Comparison of ENCODE assay signal across 8 mouse cellular contexts in genomic region chr14:60251281-60252003, GRCm38 (mm10). TPM values are rescaled to one million over a fixed set of nuclear protein-coding genes. Genes with fewer than 3 reads are reported as not detected.
DNase-seq lines count a peak whose midpoint lies in the region; ATAC-seq and TF ChIP-seq lines count a peak whose summit lies in the region.

TSS of gene Nupl1 (minus strand) at chr14:60251431.
TSS of gene Gm49336 (minus strand) at chr14:60251507.

- no peaks in the 10 kb centered on the region for H3K27me3 ChIP-seq in CH12.LX (replicated peaks)
- no peaks in the 10 kb centered on the region for H3K27me3 ChIP-seq in forebrain, embryonic 11.5 days (ENCODE audit: control insufficient read depth, insufficient read depth, low read length)
- no peaks in the 10 kb centered on the region for H3K27me3 ChIP-seq in heart, embryonic 16.5 days (ENCODE audit: control insufficient read depth, insufficient read depth, low read length)
- no peaks in the 10 kb centered on the region for H3K27me3 ChIP-seq in liver, embryonic 15.5 days
- no peaks in the 10 kb centered on the region for H3K27me3 ChIP-seq in neural tube, embryonic 12.5 days (replicated peaks)

- peaks cover 11 to 25% of the 10 kb centered on the region in 2 experiments for H3K4me1 ChIP-seq in CH12.LX (ENCODE audit: control insufficient read depth in 1 of 2, insufficient read depth in 2 of 2)
- H3K4me1 ChIP-seq in forebrain, embryonic 11.5 days (replicated peaks; ENCODE audit: control insufficient read depth, insufficient read depth, low read length) = peaks cover 4% of the 10 kb centered on the region; the same call in 1 of the 2 replicates
- H3K4me1 ChIP-seq in heart, embryonic 16.5 days (ENCODE audit: control insufficient read depth, insufficient read depth, low read length) = peaks cover 18% of the 10 kb centered on the region
- H3K4me1 ChIP-seq in liver, embryonic 15.5 days (replicated peaks) = peaks cover 35% of the 10 kb centered on the region
- H3K4me1 ChIP-seq in neural tube, embryonic 12.5 days = peaks cover 16% of the 10 kb centered on the region

- ATAC-seq in forebrain, embryonic 11.5 days (replicated peaks; ENCODE audit: low FRiP score) = peak; percentile 99
- ATAC-seq in heart, embryonic 16.5 days (replicated peaks; ENCODE audit: extremely low read depth, insufficient read depth, low FRiP score) = peak; percentile 100
- peak; percentile 99 for ATAC-seq in liver, embryonic 15.5 days (ENCODE audit: insufficient read depth)
- ATAC-seq in neural tube, embryonic 12.5 days (ENCODE audit: low FRiP score, low read depth) = peak; percentile 100

- H3K4me2 ChIP-seq in CH12.LX (ENCODE audit: insufficient read depth, low read depth, poor library complexity, severe bottlenecking) = peak within 1 kb of the TSS; percentile 99
- peak within 1 kb of the TSS; percentile 64 for H3K4me2 ChIP-seq in forebrain, embryonic 11.5 days (ENCODE audit: low read depth, low read length, severe bottlenecking)
- H3K4me2 ChIP-seq in heart, embryonic 16.5 days (ENCODE audit: low read depth, low read length) = peak within 1 kb of the TSS; percentile 91
- H3K4me2 ChIP-seq in liver, embryonic 15.5 days = peak within 1 kb of the TSS; percentile 89
- peak within 1 kb of the TSS; percentile 81 for H3K4me2 ChIP-seq in neural tube, embryonic 12.5 days (replicated peaks)

- H3K79me2 ChIP-seq in CH12.LX (replicated peaks; ENCODE audit: control insufficient read depth, extremely low read depth, insufficient read depth, poor library complexity, severe bottlenecking) = peaks cover 37% of the 10 kb centered on the region

- peak; percentile 98 for TF ChIP-seq POLR2A in CH12.LX (IDR thresholded peaks at IDR 0.05; ENCODE audit: low read depth, low read length)

- peaks cover 0 to 12% of the 10 kb centered on the region in 2 experiments for H3K36me3 ChIP-seq in CH12.LX (replicated peaks in 1 of 2; ENCODE audit: control insufficient read depth in 1 of 2, insufficient read depth in 1 of 2, low read length in 1 of 2)
- H3K36me3 ChIP-seq in forebrain, embryonic 11.5 days (ENCODE audit: control insufficient read depth, insufficient read depth, low read length) = no peaks in the 10 kb centered on the region
- H3K36me3 ChIP-seq in heart, embryonic 16.5 days (ENCODE audit: control insufficient read depth, insufficient read depth) = no peaks in the 10 kb centered on the region
- peaks cover 3% of the 10 kb centered on the region for H3K36me3 ChIP-seq in liver, embryonic 15.5 days (replicated peaks)
- no peaks in the 10 kb centered on the region for H3K36me3 ChIP-seq in neural tube, embryonic 12.5 days

- H3K27ac ChIP-seq in CH12.LX (ENCODE audit: insufficient read depth, low read depth) = peak within 1 kb of the TSS; percentile 82
- peak within 1 kb of the TSS; percentile 82 for H3K27ac ChIP-seq in forebrain, embryonic 11.5 days (ENCODE audit: low read depth, low read length)
- H3K27ac ChIP-seq in heart, embryonic 16.5 days (ENCODE audit: low read length) = peak within 1 kb of the TSS; percentile 95
- H3K27ac ChIP-seq in liver, embryonic 15.5 days (replicated peaks) = peak within 1 kb of the TSS; percentile 89
- H3K27ac ChIP-seq in neural tube, embryonic 12.5 days = peak within 1 kb of the TSS; percentile 83

- H3K9ac ChIP-seq in CH12.LX (ENCODE audit: insufficient read depth, low read depth) = peak within 1 kb of the TSS; percentile 94
- peak within 1 kb of the TSS; percentile 98 for H3K9ac ChIP-seq in forebrain, embryonic 11.5 days (ENCODE audit: low read length)
- H3K9ac ChIP-seq in heart, embryonic 16.5 days (ENCODE audit: low read length) = peak within 1 kb of the TSS; percentile 94
- H3K9ac ChIP-seq in liver, embryonic 15.5 days = peak within 1 kb of the TSS; percentile 99
- H3K9ac ChIP-seq in neural tube, embryonic 12.5 days = peak within 1 kb of the TSS; percentile 95

- DNase-seq in CH12.LX (ENCODE audit: extremely low read depth) = peak; percentile 99
- peak; percentile 98 for DNase-seq in c-Kit-positive CD71-positive TER-119-negative erythroid progenitor cells, embryonic 14.5 days (ENCODE audit: low read depth)
- DNase-seq in forebrain, embryonic 11.5 days (ENCODE audit: low spot score) = peak; percentile 99
- peak; percentile 99 for DNase-seq in kidney, postnatal 36 days
- DNase-seq in telencephalon, adult 2 months (ENCODE audit: low read depth, low spot score) = peak; percentile 99

- TF ChIP-seq EP300 in CH12.LX (IDR thresholded peaks at IDR 0.05; ENCODE audit: low read length) = no peak

- H3K9me3 ChIP-seq in CH12.LX (replicated peaks; ENCODE audit: low read length) = no peaks in the 10 kb centered on the region
- no peaks in the 10 kb centered on the region for H3K9me3 ChIP-seq in forebrain, embryonic 11.5 days (ENCODE audit: control insufficient read depth, low read length)
- no peaks in the 10 kb centered on the region for H3K9me3 ChIP-seq in heart, embryonic 16.5 days (replicated peaks; ENCODE audit: control insufficient read depth, low read length)
- H3K9me3 ChIP-seq in liver, embryonic 15.5 days (replicated peaks) = no peaks in the 10 kb centered on the region
- H3K9me3 ChIP-seq in neural tube, embryonic 12.5 days = no peaks in the 10 kb centered on the region

- TF ChIP-seq RAD21 in CH12.LX (IDR thresholded peaks at IDR 0.05; ENCODE audit: low read depth, low read length) = no peak

- in situ Hi-C loops in CH12.LX (cut with MboI; ENCODE audit: low pct_ligation_motif_present, low pct_unique_long_range_greater_than_20kb, low sequenced_read_pairs) = loop anchor here (25.0 kb wide), 1 partner anchor 486 kb away; no protein-coding TSS in a partner anchor

- H3K4me3 ChIP-seq in CH12.LX (replicated peaks in 1 of 3; ENCODE audit: low read depth in 2 of 3, low read length in 2 of 3, poor library complexity in 1 of 3) = peak within 1 kb of the TSS; percentile 98 to 99 (median 98)
- H3K4me3 ChIP-seq in forebrain, embryonic 11.5 days (ENCODE audit: low read depth, low read length) = peak within 1 kb of the TSS; percentile 96
- peak within 1 kb of the TSS; percentile 78 for H3K4me3 ChIP-seq in heart, embryonic 16.5 days (ENCODE audit: low read length)
- peak within 1 kb of the TSS; percentile 98 for H3K4me3 ChIP-seq in liver, embryonic 15.5 days (replicated peaks)
- H3K4me3 ChIP-seq in neural tube, embryonic 12.5 days = peak within 1 kb of the TSS; percentile 91

- under 1% methylated on average over 62 of the region's 62 CpGs for WGBS in forebrain, embryonic 11.5 days
- under 1% methylated on average over 62 of the region's 62 CpGs for WGBS in heart, embryonic 16.5 days
- WGBS in liver, embryonic 15.5 days (ENCODE audit: insufficient replicate concordance) = under 1% methylated on average over 62 of the region's 62 CpGs
- WGBS in neural tube, embryonic 12.5 days = under 1% methylated on average over 62 of the region's 62 CpGs

- dilution Hi-C loops in CH12.LX (cut with MboI; ENCODE audit: extremely low pct_ligation_motif_present, extremely low pct_unique_long_range_greater_than_20kb, low sequenced_read_pairs) = no loop called here

- TF ChIP-seq CTCF in CH12.LX (conservative IDR thresholded peaks at IDR 0.05 in 1 of 2, IDR thresholded peaks at IDR 0.05 in 1 of 2; ENCODE audit: low read depth in 2 of 2, low read length in 2 of 2) = no peak

TF ChIP-seq in CH12.LX, 34 proteins besides CTCF, POLR2A, EP300 and RAD21 (continues in another document):
- TF ChIP-seq USF1 (IDR thresholded peaks at IDR 0.05; ENCODE audit: low read depth, low read length) (no peak), SMC3 (IDR thresholded peaks at IDR 0.05; ENCODE audit: low read depth, low read length) (no peak), POLR2AphosphoS2 (IDR thresholded peaks at IDR 0.05; ENCODE audit: low read depth, low read length) (no peak), ZKSCAN1 (IDR thresholded peaks at IDR 0.05; ENCODE audit: borderline replicate concordance, low read depth, low read length) (no peak), MEF2A (IDR thresholded peaks at IDR 0.05; ENCODE audit: borderline replicate concordance, low read depth, low read length) (0 out of 2 replicates have a peak, but pooled peaks have one; percentile 26), MAX (IDR thresholded peaks at IDR 0.05; ENCODE audit: low read length) (peak; percentile 61; the same call in 1 of the 2 replicates), MAFK (IDR thresholded peaks at IDR 0.05; ENCODE audit: insufficient replicate concordance, low read length) (no peak), ZNF384 (IDR thresholded peaks at IDR 0.05; ENCODE audit: low read depth, low read length) (no peak), MXI1 (IDR thresholded peaks at IDR 0.05; ENCODE audit: low read depth, low read length) (peak; percentile 90), GABPA (IDR thresholded peaks at IDR 0.05; ENCODE audit: insufficient replicate concordance, low read depth, low read length) (no peak), ETS1 (conservative IDR thresholded peaks at IDR 0.05; ENCODE audit: low read depth, low read length) (peak; percentile 40; the same call in 1 of the 2 replicates), ZC3H11A (IDR thresholded peaks at IDR 0.05; ENCODE audit: low read depth, low read length) (no peak), SIN3A (IDR thresholded peaks at IDR 0.05; ENCODE audit: low read length) (peak; percentile 59; the same call in 1 of the 2 replicates), HCFC1 (IDR thresholded peaks at IDR 0.05; ENCODE audit: low read depth, low read length) (peak; percentile 86), KAT2A (IDR thresholded peaks at IDR 0.05; ENCODE audit: insufficient replicate concordance, low read length) (peak; percentile 86), JUND (conservative IDR thresholded peaks at IDR 0.05; ENCODE audit: low read depth, low read length) (no peak)

RNA-seq across cellular contexts. Expression of gene Nupl1, which starts in this region (rescaled TPM):
- total RNA-seq in CH12.LX (2012; rRNA removed) (not detected in 2 replicates), CH12.LX (2014; rRNA removed) (not detected in 2 replicates)
- polyA plus RNA-seq in CH12.LX (2012; ENCODE audit: insufficient read length, low read depth) = not detected in 2 replicates
- polyA plus RNA-seq in forebrain, embryonic 11.5 days (2014; fragmentation: Nextera tagmentation; extraction: Ambion mirVana) = not detected in 2 replicates
- 0.15 TPM in 1 of 2 replicates, not detected in the other for polyA plus RNA-seq in heart, embryonic 16.5 days (2015; fragmentation: Nextera tagmentation; extraction: Ambion mirVana)
- 0.05 TPM in 1 of 2 replicates, not detected in the other for polyA plus RNA-seq in liver, embryonic 15.5 days (2015; fragmentation: Nextera tagmentation; extraction: Ambion mirVana)
- polyA plus RNA-seq in neural tube, embryonic 12.5 days (2016; fragmentation: Nextera tagmentation; extraction: Ambion mirVana) = not detected in 2 replicates

RNA-seq across cellular contexts. Expression of gene Gm49336, which starts in this region (rescaled TPM):
- 36.3 and 43.1 TPM in 2 replicates for total RNA-seq in CH12.LX (2012; rRNA removed)
- total RNA-seq in CH12.LX (2014; rRNA removed) = 102 and 125 TPM in 2 replicates
- polyA plus RNA-seq in CH12.LX (2012; ENCODE audit: insufficient read length, low read depth) = 49.3 and 54.3 TPM in 2 replicates
- 76.2 and 84.0 TPM in 2 replicates for polyA plus RNA-seq in forebrain, embryonic 11.5 days (2014; fragmentation: Nextera tagmentation; extraction: Ambion mirVana)
- polyA plus RNA-seq in heart, embryonic 16.5 days (2015; fragmentation: Nextera tagmentation; extraction: Ambion mirVana) = 32.7 and 34.8 TPM in 2 replicates
- polyA plus RNA-seq in liver, embryonic 15.5 days (2015; fragmentation: Nextera tagmentation; extraction: Ambion mirVana) = 27.6 and 27.7 TPM in 2 replicates
- 61.3 and 70.2 TPM in 2 replicates for polyA plus RNA-seq in neural tube, embryonic 12.5 days (2016; fragmentation: Nextera tagmentation; extraction: Ambion mirVana)

Comparison
In these comparisons a context has a peak if more than half of its experiments do, and no peak if none do; other contexts are left out.
1. Peak in every context shown above with its lines: DNase-seq, ATAC-seq, H3K4me3 ChIP-seq and H3K27ac ChIP-seq.